Mouse (Mus musculus) kidney, adult 2 months (tissue): Measurements from ENCODE around the gene C1ra. TPM values are rescaled to one million over a fixed set of nuclear protein-coding genes. Genes with fewer than 3 reads are reported as not detected.
"Not testable (repeated sequence)": the region's sequence is repeated elsewhere in the genome, so short reads cannot be mapped to it uniquely, and the experiment has no call there.

Experiments
- DNase-seq: peaks from one replicate; pipeline ENCODE4 v3.0.0; 2021
- H3K27ac ChIP-seq: fragments of 200-500 bp; 2 replicates; pipeline ENCODE4 v1.5.1; 2012; ENCODE audit warnings: low read depth, low read length, control low read depth, inconsistent platforms; ENCODE audit not compliant: insufficient read depth
- H3K27me3 ChIP-seq: fragments of 200-500 bp; replicated peaks from 2 replicates; pipeline ENCODE4 v1.6.1; 2012; ENCODE audit warnings: mild to moderate bottlenecking, moderate library complexity, low read length, inconsistent platforms; ENCODE audit not compliant: control insufficient read depth, insufficient read depth
- H3K36me3 ChIP-seq: fragments of 200-500 bp; 2 replicates; pipeline ENCODE4 v1.6.1; 2012; ENCODE audit warnings: mild to moderate bottlenecking, moderate library complexity, low read length, inconsistent platforms; ENCODE audit not compliant: control insufficient read depth, insufficient read depth
- H3K4me1 ChIP-seq: fragments of 200-500 bp; 2 replicates; pipeline ENCODE4 v1.6.1; 2011; ENCODE audit warnings: low read length; ENCODE audit not compliant: control insufficient read depth, insufficient read depth
- H3K4me3 ChIP-seq: fragments of 200-500 bp; 2 replicates; pipeline ENCODE4 v1.5.1; 2011; ENCODE audit warnings: mild to moderate bottlenecking, low read depth, low read length, control low read depth; ENCODE audit not compliant: insufficient read depth
- CTCF ChIP-seq: fragments of 200-500 bp; conservative IDR thresholded peaks from 2 replicates; pipeline ENCODE4 v1.5.1; 2011; ENCODE audit warnings: low read depth, mild to moderate bottlenecking, control low read depth, low read length, moderate library complexity, mixed read lengths; ENCODE audit not compliant: insufficient read depth, insufficient read length
- POLR2A ChIP-seq: fragments of 200-500 bp; IDR thresholded peaks from one replicate; pipeline ENCODE4 v1.6.1; 2011; ENCODE audit warnings: low read depth, low read length, control low read depth
- WGBS: fragments of 180-500 bp; shearing (Covaris S2); methylation state at CpG from one replicate; pipeline ENCODE4 v1.1.7; 2018; 5-methylcytosine and 5-hydroxymethylcytosine counted together
- polyA plus RNA-seq: library from polyadenylated mRNA; depleted of rRNA; stranded (reverse); fragments of >200 nt; gene quantifications from 2 replicates; pipeline ENCODE4 v1.2.3, GENCODE M21; 2012

C1ra gene
- polyA plus RNA-seq, 1 experiment = 24.8 TPM

GRCm38 (mm10) chr6:124472801-124473200 is 39.4 kb upstream of the C1ra start:
- TF ChIP-seq CTCF (peak; percentile 88), POLR2A (no peak)
- Histone ChIP-seq H3K27me3 (no peaks in the 10 kb centered on the region), H3K4me1 (no peaks in the 10 kb centered on the region), H3K4me3 (no peak overlapping the region), H3K36me3 (no peaks in the 10 kb centered on the region), H3K27ac (no peak overlapping the region)
- WGBS = 32% methylated on average over 6 of the region's 6 CpGs
- peak; percentile 55 for DNase-seq

GRCm38 (mm10) chr6:124474621-124475020 is 37.6 kb upstream of the C1ra start:
- no peak for TF ChIP-seq CTCF
- TF ChIP-seq POLR2A = no peak
- no peaks in the 10 kb centered on the region for H3K36me3 ChIP-seq
- H3K27ac ChIP-seq = no peak overlapping the region
- 85% methylated on average over 11 of the region's 11 CpGs for WGBS
- H3K27me3 ChIP-seq = no peaks in the 10 kb centered on the region
- H3K4me3 ChIP-seq = no peak overlapping the region
- DNase-seq = no peak
- peaks cover 3% of the 10 kb centered on the region; the same call in 1 of the 2 replicates for H3K4me1 ChIP-seq

- DNase-seq, H3K27ac ChIP-seq, H3K36me3 ChIP-seq, H3K4me3 ChIP-seq, H3K27me3 ChIP-seq, H3K4me1 ChIP-seq: not testable (repeated sequence)
- 89% methylated on average over 8 of the region's 11 CpGs for whole genome bisulfite sequencing
Measured at GRCm38 (mm10) chr6:124475335-124476075, 36.7 kb upstream of the C1ra start.

- WGBS = 89% methylated on average over 7 of the region's 7 CpGs
- DNase-seq = no peak
- Histone ChIP-seq H3K36me3 (no peaks in the 10 kb centered on the region), H3K4me3 (no peak overlapping the region), H3K27me3 (no peaks in the 10 kb centered on the region), H3K4me1 (peaks cover 5% of the 10 kb centered on the region; the same call in 1 of the 2 replicates), H3K27ac (no peak overlapping the region)
- TF ChIP-seq CTCF (no peak), POLR2A (no peak)
Measured at GRCm38 (mm10) chr6:124476216-124476615, 36.0 kb upstream of the C1ra start.

GRCm38 (mm10) chr6:124476796-124477195 is 35.4 kb upstream of the C1ra start:
- H3K27me3 ChIP-seq = no peaks in the 10 kb centered on the region
- WGBS = 81% methylated on average over 11 of the region's 11 CpGs
- no peak overlapping the region for H3K27ac ChIP-seq
- no peak for DNase-seq
- H3K36me3 ChIP-seq = no peaks in the 10 kb centered on the region
- no peak overlapping the region for H3K4me3 ChIP-seq
- H3K4me1 ChIP-seq = peaks cover 5% of the 10 kb centered on the region; the same call in 1 of the 2 replicates
- no peak for TF ChIP-seq POLR2A
- TF ChIP-seq CTCF = no peak

- Histone ChIP-seq H3K36me3 (no peaks in the 10 kb centered on the region), H3K27ac (no peak overlapping the region), H3K4me1 (peaks cover 5% of the 10 kb centered on the region; the same call in 1 of the 2 replicates), H3K27me3 (no peaks in the 10 kb centered on the region), H3K4me3 (no peak overlapping the region)
- DNase-seq = no peak
- no peak for TF ChIP-seq POLR2A
- WGBS = 64% methylated on average over 5 of the region's 5 CpGs
Measured at GRCm38 (mm10) chr6:124477221-124477655, 35.0 kb upstream of the C1ra start.

GRCm38 (mm10) chr6:124477922-124478651 is 34.1 kb upstream of the C1ra start:
- Histone ChIP-seq H3K27ac (no peak overlapping the region), H3K4me3 (no peak overlapping the region), H3K27me3 (no peaks in the 10 kb centered on the region), H3K4me1 (peaks cover 10% of the 10 kb centered on the region; the same call in 1 of the 2 replicates), H3K36me3 (no peaks in the 10 kb centered on the region)
- TF ChIP-seq POLR2A (no peak), CTCF (no peak)
- peak; percentile 33 for DNase-seq
- whole genome bisulfite sequencing = 39% methylated on average over 17 of the region's 17 CpGs
